Mouse (Mus musculus): Measurements from ENCODE around the gene Limd1. TPM values are rescaled to one million over a fixed set of nuclear protein-coding genes. Genes with fewer than 3 reads are reported as not detected.

Gene Limd1
- 37.7 and 42.5 TPM in 2 replicates for polyA plus RNA-seq (2015; fragmentation: Nextera tagmentation; extraction: Ambion mirVana)

DNA sequence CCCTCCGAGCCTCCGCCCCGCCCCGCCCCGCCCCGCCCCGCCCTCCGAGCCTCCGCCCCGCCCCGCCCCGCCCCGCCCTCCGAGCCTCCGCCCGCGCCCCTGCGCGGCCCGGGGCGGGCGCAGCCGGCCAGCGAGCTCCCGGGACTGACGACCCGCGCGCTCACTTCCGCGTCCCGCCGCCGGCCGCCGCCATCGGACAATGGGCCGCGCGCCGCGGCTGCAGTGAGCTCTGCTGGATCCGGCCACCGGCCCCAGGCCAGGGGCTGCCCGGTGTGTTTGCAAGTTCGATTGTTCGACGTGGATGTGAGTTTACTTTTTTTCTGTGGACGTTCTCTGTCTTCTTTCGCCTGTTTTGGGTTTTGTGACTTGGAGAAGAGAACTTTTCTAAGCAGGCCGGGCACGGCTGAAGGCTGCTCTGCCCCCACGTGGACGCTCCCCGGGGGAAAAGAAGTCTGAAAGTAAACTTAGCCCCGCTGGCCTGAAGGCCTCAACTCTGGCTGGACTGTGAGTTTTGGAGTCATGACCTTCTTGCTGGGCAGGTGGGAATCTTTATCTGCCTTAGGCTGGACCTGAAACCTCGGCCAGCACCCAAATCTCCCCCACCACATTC, at the start of gene Limd1:
TSS of gene Limd1 (plus strand) at position 121 of the 610 bp plus-strand sequence.

DNA sequence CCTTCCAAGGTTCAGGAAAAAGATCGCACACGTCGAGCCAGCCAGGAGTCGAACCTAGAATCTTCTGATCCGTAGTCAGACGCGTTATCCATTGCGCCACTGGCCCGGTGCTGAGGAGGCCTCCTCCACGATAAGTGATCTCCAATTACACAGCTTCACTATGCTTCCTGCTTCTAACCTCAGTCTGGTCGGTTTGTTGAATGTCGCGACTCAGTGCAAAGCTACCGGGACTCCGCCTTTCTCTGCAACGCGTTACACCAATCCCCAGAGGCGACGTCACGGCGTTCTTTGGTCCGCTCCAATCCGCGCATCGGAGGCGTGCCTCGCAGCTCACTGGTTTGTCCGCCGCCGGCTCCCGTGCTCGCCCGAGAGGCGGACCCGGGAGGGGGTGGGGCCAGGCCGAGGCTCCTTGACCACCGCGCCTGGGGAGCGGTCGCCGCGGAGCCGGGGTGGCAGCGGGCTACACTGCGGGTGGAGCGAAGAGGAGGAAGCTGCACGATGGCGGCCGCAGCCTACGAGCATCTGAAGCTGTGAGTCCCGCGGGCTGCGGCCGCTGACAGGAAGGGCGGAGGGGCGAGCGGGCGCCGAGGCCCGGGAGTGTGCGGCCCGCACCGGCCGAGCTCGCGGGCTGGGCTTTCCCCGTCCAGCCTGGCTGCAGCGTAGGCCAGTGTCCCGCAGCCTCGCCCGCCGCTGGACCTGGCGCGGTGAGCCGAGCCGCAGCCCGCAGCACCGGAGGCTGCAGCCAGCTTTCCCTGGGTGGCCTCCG, 51.1 kb downstream of the Limd1 start, which contains the start of gene Sacm1l:
TSS of gene Sacm1l (plus strand) at position 368 of the 766 bp plus-strand sequence.

Other genes with a start within 250 kb of the Limd1 start
- 17.4 and 19.8 TPM in 2 replicates for gene Tmem158, start 217.9 kb upstream of the Limd1 start, polyA plus RNA-seq (2015; fragmentation: Nextera tagmentation; extraction: Ambion mirVana)
- gene Lars2, start 111.8 kb upstream of the Limd1 start, polyA plus RNA-seq (2015; fragmentation: Nextera tagmentation; extraction: Ambion mirVana), result 1,207 and 1,208 TPM in 2 replicates
- 24.0 and 25.9 TPM in 2 replicates for gene Sacm1l, start 51.1 kb downstream of the Limd1 start, polyA plus RNA-seq (2015; fragmentation: Nextera tagmentation; extraction: Ambion mirVana)
- gene Slc6a20b, start 153.9 kb downstream of the Limd1 start, polyA plus RNA-seq (2015; fragmentation: Nextera tagmentation; extraction: Ambion mirVana), result 0.10 TPM in 2 replicates
- 0.10 and 0.17 TPM in 2 replicates for gene Ccr9, start 199.7 kb downstream of the Limd1 start, polyA plus RNA-seq (2015; fragmentation: Nextera tagmentation; extraction: Ambion mirVana)
- 0.05 TPM in 1 of 2 replicates, not detected in the other for gene Slc6a20a, start 200.2 kb downstream of the Limd1 start, polyA plus RNA-seq (2015; fragmentation: Nextera tagmentation; extraction: Ambion mirVana)
- 36.5 and 37.9 TPM in 2 replicates for gene Lztfl1, start 239.0 kb downstream of the Limd1 start, polyA plus RNA-seq (2015; fragmentation: Nextera tagmentation; extraction: Ambion mirVana)

Data from skeletal muscle tissue, postnatal 0 days (tissue).